In the genomic region with DNA sequence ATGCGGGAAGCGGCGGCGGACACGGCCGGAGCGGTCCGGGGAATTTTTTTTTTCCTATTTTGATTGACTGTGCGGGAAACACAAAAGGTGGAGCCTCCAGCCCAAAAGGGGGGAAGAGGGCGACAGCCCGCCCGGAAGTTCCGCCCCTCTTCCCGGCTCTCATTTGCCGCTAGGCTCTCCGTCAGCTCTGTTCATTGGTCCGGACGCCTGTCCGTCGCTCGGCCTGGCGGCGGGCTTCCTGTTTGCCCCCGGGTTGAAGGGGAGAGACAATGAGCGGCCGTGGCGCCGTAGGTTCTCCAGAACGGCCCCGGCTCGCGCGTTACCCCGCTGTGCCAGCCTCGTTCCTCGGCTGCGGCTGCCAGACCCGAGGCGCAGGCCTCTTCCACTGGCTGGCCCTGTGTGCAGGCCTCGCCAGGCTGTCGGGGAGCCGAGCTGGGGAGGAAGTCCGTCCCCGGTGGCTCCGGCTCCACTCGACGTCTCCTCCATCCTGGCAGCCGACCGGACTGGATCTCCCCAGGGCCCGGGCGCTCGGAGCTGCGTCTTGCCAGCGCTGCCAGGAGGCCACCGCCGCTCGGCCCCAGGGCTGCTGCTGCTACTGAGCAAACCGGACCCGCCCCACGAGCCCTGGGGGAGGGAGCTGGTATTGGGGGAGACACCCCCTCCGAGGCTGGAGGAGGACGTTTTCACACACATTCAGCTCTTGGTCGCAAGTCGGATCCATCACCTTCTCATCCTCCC, we compare ENCODE assay signal across 1 mouse cellular context.
TF ChIP-seq lines count a peak whose summit lies in the region.

A gene (minus strand): TSS at position 110 of the 738 bp plus-strand sequence.

TF ChIP-seq in CH12.LX, 34 proteins besides CTCF, POLR2A, EP300 and RAD21 (continued from another document):
- TF ChIP-seq SIN3A (IDR thresholded peaks at IDR 0.05; ENCODE audit: low read length) (peak; percentile 72; the same call in 1 of the 2 replicates), CHD2 (IDR thresholded peaks at IDR 0.05; ENCODE audit: low read length) (peak; percentile 89), JUND (conservative IDR thresholded peaks at IDR 0.05; ENCODE audit: low read depth, low read length) (no peak), JUN (IDR thresholded peaks at IDR 0.05; ENCODE audit: insufficient read depth, low read depth, low read length) (no peak), TCF12 (IDR thresholded peaks at IDR 0.05; ENCODE audit: low read depth, low read length) (peak; percentile 71), PAX5 (IDR thresholded peaks at IDR 0.05; ENCODE audit: low read length) (no peak), ZMIZ1 (IDR thresholded peaks at IDR 0.05; ENCODE audit: low read depth, low read length) (peak; percentile 76), USF1 (IDR thresholded peaks at IDR 0.05; ENCODE audit: low read depth, low read length) (no peak), ELF1 (IDR thresholded peaks at IDR 0.05; ENCODE audit: low read depth, low read length) (peak; percentile 91), USF2 (conservative IDR thresholded peaks at IDR 0.05; ENCODE audit: low read depth, low read length) (no peak), E2F4 (IDR thresholded peaks at IDR 0.05; ENCODE audit: insufficient replicate concordance, low read depth, low read length) (peak; percentile 16; the same call in 1 of the 2 replicates), ETS1 (conservative IDR thresholded peaks at IDR 0.05; ENCODE audit: low read depth, low read length) (0 out of 2 replicates have a peak, but pooled peaks have one; percentile 13), MXI1 (IDR thresholded peaks at IDR 0.05; ENCODE audit: low read depth, low read length) (peak; percentile 26; the same call in 1 of the 2 replicates), POLR2AphosphoS2 (IDR thresholded peaks at IDR 0.05; ENCODE audit: low read depth, low read length) (no peak), RCOR1 (conservative IDR thresholded peaks at IDR 0.05; ENCODE audit: low read depth, low read length) (no peak), MAZ (IDR thresholded peaks at IDR 0.05; ENCODE audit: low read depth, low read length) (peak; percentile 64; the same call in 1 of the 2 replicates), KAT2A (IDR thresholded peaks at IDR 0.05; ENCODE audit: insufficient replicate concordance, low read length) (peak; percentile 74; the same call in 1 of the 2 replicates), HCFC1 (IDR thresholded peaks at IDR 0.05; ENCODE audit: low read depth, low read length) (peak; percentile 82), NELFE (IDR thresholded peaks at IDR 0.05; ENCODE audit: low read depth, low read length) (peak; percentile 50; the same call in 1 of the 2 replicates), MEF2A (IDR thresholded peaks at IDR 0.05; ENCODE audit: borderline replicate concordance, low read depth, low read length) (no peak)
